Mouse (Mus musculus) cerebellum, adult 2 months (tissue): Measurements from ENCODE around the gene Ror2. TPM values are rescaled to one million over a fixed set of nuclear protein-coding genes. Genes with fewer than 3 reads are reported as not detected.

Source experiments
- DNase-seq, 2 experiments: peaks; one replicate each; pipeline ENCODE4 v3.0.0; 2021
- H3K27ac ChIP-seq: fragments of 200-500 bp; 2 replicates; pipeline ENCODE4 v1.5.1; 2012; ENCODE audit warnings: low read length, control low read depth, inconsistent platforms; ENCODE audit not compliant: insufficient read depth
- H3K27me3 ChIP-seq: fragments of 200-500 bp; 2 replicates; pipeline ENCODE4 v1.6.1; 2012; ENCODE audit warnings: inconsistent platforms, mild to moderate bottlenecking, low read length, moderate library complexity; ENCODE audit not compliant: control insufficient read depth, insufficient read depth
- H3K4me1 ChIP-seq: fragments of 200-500 bp; 2 replicates; pipeline ENCODE4 v1.6.1; 2011; ENCODE audit warnings: low read length; ENCODE audit not compliant: control insufficient read depth, insufficient read depth
- H3K4me3 ChIP-seq: fragments of 200-500 bp; replicated peaks from 2 replicates; pipeline ENCODE3; 2011; ENCODE audit warnings: mild to moderate bottlenecking, low read depth, low read length, control low read depth; ENCODE audit not compliant: insufficient read depth
- CTCF ChIP-seq: fragments of 200-500 bp; IDR thresholded peaks from 2 replicates; pipeline ENCODE4 v1.5.1; 2011; ENCODE audit warnings: low read depth, mild to moderate bottlenecking, control low read depth, low read length, moderate library complexity, borderline replicate concordance; ENCODE audit not compliant: insufficient read depth
- POLR2A ChIP-seq: fragments of 200-500 bp; IDR thresholded peaks from 2 replicates; pipeline ENCODE4 v1.6.1; 2011; ENCODE audit warnings: low read length, control low read depth, borderline replicate concordance; ENCODE audit not compliant: insufficient read depth
- WGBS: fragments of 180-500 bp; shearing (Covaris S2); methylation state at CpG from one replicate; pipeline ENCODE4 v1.1.7; 2018; 5-methylcytosine and 5-hydroxymethylcytosine counted together
- polyA plus RNA-seq: library from polyadenylated mRNA; depleted of rRNA; stranded (reverse); fragments of >200 nt; gene quantifications from 2 replicates; pipeline ENCODE4 v1.2.3, GENCODE M21; 2012

Ror2 gene
- polyA plus RNA-seq, 1 experiment = 1.1 TPM

GRCm38 (mm10) chr13:53177424-53177718 lies 108.6 kb downstream of the Ror2 start:
- DNase-seq = no peak
- TF ChIP-seq POLR2A = no peak
- TF ChIP-seq CTCF = no peak
- 69% methylated on average over 7 of the region's 7 CpGs for WGBS
- Histone ChIP-seq H3K4me1 (no peaks in the 10 kb centered on the region; the same call in 1 of the 2 replicates), H3K4me3 (no peak overlapping the region), H3K27ac (no peak overlapping the region), H3K27me3 (no peaks in the 10 kb centered on the region)

DNA sequence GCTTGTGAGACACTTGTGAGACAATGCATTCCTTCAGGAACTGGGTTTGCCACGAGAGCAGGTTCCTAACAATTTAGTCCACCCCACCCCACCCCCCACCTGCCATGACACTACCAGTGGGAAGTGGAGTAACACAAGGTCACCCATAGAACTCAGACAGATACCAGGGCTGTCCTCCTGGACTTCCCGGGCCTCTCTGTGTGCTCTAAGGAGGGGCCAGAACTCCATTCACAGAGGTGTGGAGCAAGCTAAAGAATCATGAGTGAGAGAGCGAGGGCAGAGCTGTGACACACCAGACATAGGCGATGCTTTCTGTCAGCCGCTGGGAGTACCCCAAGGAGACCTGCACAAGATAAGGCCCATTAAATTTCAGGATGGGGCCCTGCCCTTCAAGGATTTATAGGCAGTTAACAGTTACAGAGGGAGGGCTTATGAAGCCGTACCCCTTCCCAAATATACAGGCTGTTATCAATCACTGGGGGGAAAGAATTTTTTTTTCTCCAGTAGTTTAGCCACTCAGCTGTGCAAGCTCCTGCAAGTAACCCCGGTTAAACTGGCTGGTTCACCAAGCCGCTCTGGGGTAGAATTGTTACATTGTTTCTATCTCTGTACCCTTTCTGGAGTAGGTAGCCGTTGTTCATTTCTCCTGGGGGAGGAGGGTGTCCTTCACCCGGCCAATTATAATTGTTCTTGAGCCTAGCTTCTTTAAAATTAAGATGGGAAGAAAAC lies 109.1 kb downstream of the Ror2 start:
- Histone ChIP-seq H3K4me3 (no peak overlapping the region), H3K27ac (no peak overlapping the region), H3K4me1 (no peaks in the 10 kb centered on the region; the same call in 1 of the 2 replicates), H3K27me3 (no peaks in the 10 kb centered on the region)
- no peak for DNase-seq
- WGBS = 88% methylated on average over 10 of the region's 10 CpGs
- no peak for TF ChIP-seq POLR2A
- no peak for TF ChIP-seq CTCF

GRCm38 (mm10) chr13:53175041-53175440 lies 110.9 kb downstream of the Ror2 start:
- WGBS = 73% methylated on average over 7 of the region's 7 CpGs
- TF ChIP-seq CTCF (no peak), POLR2A (no peak)
- H3K4me1 ChIP-seq = no peaks in the 10 kb centered on the region; the same call in 1 of the 2 replicates
- no peak overlapping the region for H3K4me3 ChIP-seq
- no peak for DNase-seq
- no peaks in the 10 kb centered on the region for H3K27me3 ChIP-seq
- no peak overlapping the region for H3K27ac ChIP-seq

GRCm38 (mm10) chr13:53163671-53164070 lies 122.3 kb downstream of the Ror2 start:
- no peaks in the 10 kb centered on the region; the same call in 1 of the 2 replicates for H3K27me3 ChIP-seq
- no peak overlapping the region for H3K4me3 ChIP-seq
- no peak for TF ChIP-seq CTCF
- TF ChIP-seq POLR2A = no peak
- no peaks in the 10 kb centered on the region for H3K4me1 ChIP-seq
- no peak overlapping the region for H3K27ac ChIP-seq
- DNase-seq = no peak
- 82% methylated on average over 10 of the region's 10 CpGs for WGBS

GRCm38 (mm10) chr13:53163060-53163459 lies 122.9 kb downstream of the Ror2 start:
- TF ChIP-seq POLR2A = no peak
- no peak for TF ChIP-seq CTCF
- DNase-seq = no peak
- H3K27me3 ChIP-seq = no peaks in the 10 kb centered on the region; the same call in 1 of the 2 replicates
- H3K4me1 ChIP-seq = no peaks in the 10 kb centered on the region
- 64% methylated on average over 8 of the region's 8 CpGs for WGBS
- H3K27ac ChIP-seq = no peak overlapping the region
- H3K4me3 ChIP-seq = no peak overlapping the region

DNA sequence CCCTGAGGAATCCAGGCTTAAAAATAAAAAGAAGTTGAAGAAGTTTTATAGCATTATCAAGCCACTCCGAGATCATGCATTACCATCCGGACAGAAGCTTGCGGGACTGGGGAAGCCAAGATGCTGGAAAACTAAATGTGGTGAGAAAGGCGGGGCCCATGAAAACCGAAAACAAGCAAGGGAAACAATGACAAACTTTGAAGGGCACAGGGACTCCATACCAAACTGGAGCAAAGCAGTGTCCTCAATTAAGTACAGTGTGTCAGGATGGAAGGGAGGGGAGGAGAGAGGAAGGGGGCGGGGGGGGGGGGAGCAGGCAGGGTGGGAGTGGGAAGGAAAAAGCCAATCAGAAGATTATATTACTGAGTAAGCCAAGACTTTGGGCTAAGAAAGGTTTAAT lies 126.4 kb downstream of the Ror2 start:
- no peak for DNase-seq
- TF ChIP-seq CTCF (no peak), POLR2A (no peak)
- Histone ChIP-seq H3K4me3 (no peak overlapping the region), H3K27me3 (no peaks in the 10 kb centered on the region; the same call in 1 of the 2 replicates), H3K4me1 (no peaks in the 10 kb centered on the region), H3K27ac (no peak overlapping the region)
- 93% methylated on average over 5 of the region's 6 CpGs for WGBS

GRCm38 (mm10) chr13:53158405-53159005 lies 127.4 kb downstream of the Ror2 start:
- 69% methylated on average over 9 of the region's 9 CpGs for WGBS
- H3K4me3 ChIP-seq = no peak overlapping the region
- no peak for DNase-seq
- H3K4me1 ChIP-seq = no peaks in the 10 kb centered on the region
- no peak for TF ChIP-seq CTCF
- TF ChIP-seq POLR2A = no peak
- H3K27me3 ChIP-seq = no peaks in the 10 kb centered on the region; the same call in 1 of the 2 replicates
- no peak overlapping the region for H3K27ac ChIP-seq

GRCm38 (mm10) chr13:53156911-53157310 lies 129.0 kb downstream of the Ror2 start:
- WGBS = 39% methylated on average over 15 of the region's 15 CpGs
- no peak for DNase-seq
- no peak overlapping the region for H3K27ac ChIP-seq
- H3K27me3 ChIP-seq = no peaks in the 10 kb centered on the region
- no peaks in the 10 kb centered on the region for H3K4me1 ChIP-seq
- TF ChIP-seq CTCF (no peak), POLR2A (no peak)
- H3K4me3 ChIP-seq = no peak overlapping the region
